Mouse (Mus musculus): ENCODE results near the gene Galns.

The Galns gene

DNA sequence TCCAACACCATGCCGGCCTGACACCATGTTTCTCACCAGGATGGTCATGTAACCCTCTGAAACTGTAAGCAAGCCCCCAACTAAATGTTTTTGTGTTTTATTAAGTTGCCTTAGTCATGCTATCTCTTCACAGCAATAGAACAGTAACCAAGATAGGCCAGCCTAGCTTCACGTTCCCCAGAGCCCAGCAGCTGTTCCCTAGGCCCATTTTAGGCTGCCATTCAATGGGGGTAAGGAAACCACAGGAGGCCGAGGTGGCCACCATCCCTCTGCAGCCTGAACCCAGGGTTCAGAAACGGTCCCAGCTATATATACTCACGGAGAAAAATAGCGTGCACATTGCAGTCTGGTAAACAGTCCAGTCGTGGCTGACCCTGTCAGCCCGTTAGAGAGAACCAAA lies 67.1 kb downstream of the Galns start:
- no peak for DNase-seq (ENCODE audit: low read depth, low spot score)

DNA sequence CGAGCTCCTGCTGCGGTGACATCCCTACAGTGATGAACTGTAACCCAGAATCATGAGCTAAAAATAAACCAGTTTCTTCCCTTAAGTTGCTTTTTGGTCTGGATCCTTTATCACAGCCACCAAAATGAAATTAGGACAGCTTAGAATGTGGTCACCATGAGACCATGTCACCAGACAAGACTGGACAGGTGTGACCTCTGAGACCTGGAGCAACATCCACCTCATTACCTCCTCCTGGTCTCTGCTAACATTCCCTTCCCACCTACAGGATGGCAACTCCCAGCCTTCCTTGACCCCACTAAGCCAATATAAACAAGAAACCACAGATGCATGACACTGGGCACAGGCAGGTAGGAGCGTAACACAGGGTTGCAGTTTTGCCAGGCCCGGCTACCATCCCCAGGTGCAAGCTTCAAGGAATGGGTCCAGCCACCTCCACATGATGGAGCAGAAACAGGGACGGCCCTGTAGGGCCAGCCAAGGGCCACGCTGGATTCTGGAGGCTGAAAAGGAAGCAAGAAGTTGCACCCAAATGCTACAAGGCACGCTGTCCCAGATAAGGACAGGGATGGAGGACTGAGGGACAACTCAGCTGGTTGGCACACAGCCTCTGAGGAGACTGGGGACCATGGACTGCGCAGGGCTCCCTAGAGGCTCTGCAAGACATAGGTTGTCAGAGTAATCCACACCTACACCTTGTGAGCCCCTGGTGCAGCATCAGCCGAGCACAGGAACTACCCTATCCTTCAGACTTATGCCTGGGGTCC lies 72.8 kb downstream of the Galns start:
- no peak for DNase-seq (ENCODE audit: low read depth, low spot score)

DNA sequence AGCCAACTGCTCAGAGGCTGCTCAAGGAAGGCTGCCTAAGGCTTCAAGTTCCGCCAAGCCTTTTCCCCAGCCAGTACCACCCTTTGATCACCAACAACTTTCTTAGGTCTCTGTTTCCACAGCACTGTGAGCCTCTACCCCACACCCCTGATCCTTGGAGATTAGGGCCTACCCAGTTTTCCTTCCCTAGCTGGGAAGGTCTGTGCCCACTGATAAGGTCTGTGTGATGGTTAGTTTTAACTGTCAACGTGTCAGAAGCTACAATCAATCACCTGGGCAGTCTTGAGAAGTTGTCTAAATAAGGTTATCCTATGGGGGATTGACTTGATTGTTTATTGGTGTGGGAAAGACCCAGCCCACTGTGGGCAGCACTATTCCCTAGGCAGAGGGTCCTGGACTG lies 73.5 kb downstream of the Galns start:
- DNase-seq (ENCODE audit: low read depth, low spot score), result no peak

DNA sequence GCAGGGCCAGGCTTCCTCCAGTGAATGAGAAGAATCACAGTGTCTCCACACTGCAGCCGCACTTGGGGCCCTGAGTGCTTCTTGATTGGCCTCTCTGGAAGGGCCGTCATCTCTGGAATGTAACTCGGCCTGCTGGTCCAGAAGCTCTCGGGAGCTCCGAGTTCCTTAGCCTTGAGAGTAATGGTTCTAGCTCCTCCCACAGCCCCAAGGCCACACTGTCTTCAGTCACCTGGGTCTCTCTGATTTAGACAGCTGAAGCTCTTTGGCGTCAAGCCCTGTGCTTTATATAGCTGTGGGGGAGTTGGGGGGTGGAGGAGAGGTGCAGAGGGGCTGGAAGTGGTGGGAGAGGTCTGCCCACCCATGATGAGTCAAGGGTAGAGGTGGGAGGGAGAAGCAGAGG lies 74.2 kb downstream of the Galns start:
- DNase-seq (ENCODE audit: low read depth, low spot score), result no peak

DNA sequence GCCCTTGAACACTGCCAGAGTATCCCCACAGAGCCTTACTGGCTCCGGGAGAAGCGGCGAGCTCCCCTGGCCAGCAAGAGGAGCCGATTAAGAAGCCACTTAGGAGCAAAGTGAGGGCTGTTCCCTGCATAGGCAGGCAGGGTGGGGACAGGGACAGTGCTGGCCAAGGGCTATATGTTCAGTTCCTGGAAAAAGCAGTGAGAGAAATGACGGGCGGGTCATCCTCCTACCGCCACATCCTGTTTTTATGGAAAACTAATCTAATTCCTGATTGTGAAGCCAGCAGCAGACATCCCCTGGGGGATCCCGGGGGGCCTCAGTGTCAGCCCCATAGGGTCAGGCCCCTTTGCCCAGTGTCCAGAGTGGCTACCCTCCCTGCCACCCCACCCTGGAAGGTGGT lies 80.0 kb downstream of the Galns start:
- no peak for DNase-seq (ENCODE audit: low read depth, low spot score)

DNA sequence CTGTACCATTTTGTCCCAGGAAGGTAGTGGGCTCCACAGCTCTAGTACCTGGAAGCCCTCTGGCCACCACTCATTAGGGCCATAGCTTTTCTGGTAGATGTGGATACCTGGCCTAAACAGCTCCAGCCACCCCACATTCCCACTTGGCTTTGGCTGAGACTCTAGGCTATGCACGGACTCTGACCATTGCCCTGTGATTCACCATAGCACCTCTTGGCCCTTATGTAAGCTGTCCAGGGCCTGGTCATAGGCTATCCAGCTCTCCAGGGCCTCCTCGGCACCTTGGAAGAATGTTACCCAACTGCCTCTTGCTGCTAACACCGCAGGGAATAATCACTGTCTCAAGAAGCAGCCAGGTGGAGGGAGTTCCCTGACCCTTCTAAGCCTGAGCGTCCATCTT lies 82.1 kb downstream of the Galns start:
- no peak for DNase-seq (ENCODE audit: low read depth, low spot score)
